Mouse (Mus musculus) lung, postnatal 0 days (tissue): ENCODE measurements around the gene Map9.

Experiments
- CTCF ChIP-seq: IDR thresholded peaks from 2 replicates; pipeline ENCODE4 v1.5.1; 2016; ENCODE audit warnings: antibody characterized with exemption, mild to moderate bottlenecking
- EP300 ChIP-seq: IDR thresholded peaks from 2 replicates; pipeline ENCODE4 v1.6.1; 2016; ENCODE audit warnings: antibody characterized with exemption, mild to moderate bottlenecking, control low read depth

DNA sequence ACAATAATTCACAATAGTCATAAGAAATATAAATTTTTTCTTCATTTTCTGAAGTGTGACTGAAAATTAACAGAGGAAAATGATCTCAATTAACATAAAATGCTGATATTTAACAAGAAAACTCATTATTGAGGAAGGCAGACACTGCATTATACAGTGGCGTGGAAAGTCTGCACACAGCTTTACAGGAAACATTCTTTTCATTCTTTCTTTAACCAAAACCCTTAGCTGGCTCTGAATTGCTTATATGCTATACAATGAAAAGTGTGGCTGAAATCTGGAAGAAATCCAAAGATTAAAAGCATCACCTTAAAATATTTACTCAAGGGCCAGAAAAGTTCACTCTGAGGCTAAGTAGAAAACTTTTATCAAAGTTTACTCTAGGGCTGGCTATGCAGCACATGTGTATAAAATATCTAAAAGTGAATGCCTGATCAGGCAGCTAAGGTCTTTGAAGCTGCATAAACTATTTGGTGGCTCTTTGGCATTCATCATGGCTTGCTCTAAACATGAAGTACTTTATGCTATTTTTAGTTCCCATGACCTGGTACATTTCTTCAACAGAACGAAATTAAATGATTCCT, 9.5 kb upstream of the Map9 start:
- TF ChIP-seq CTCF = no peak
- TF ChIP-seq EP300 = peak; percentile 31; the same call in 1 of the 2 replicates
